25 mouse cellular contexts compared by ENCODE assay signal in genomic region chr10:77383045-77383444, GRCm38 (mm10). TPM values are rescaled to one million over a fixed set of nuclear protein-coding genes. Genes with fewer than 3 reads are reported as not detected.
DNase-seq lines count a peak whose midpoint lies in the region; ATAC-seq and TF ChIP-seq lines count a peak whose summit lies in the region.
"Had no signal": no experiment of that assay in that cellular context is flagged by ENCODE, and none has a peak within 500 bp of the region (broad histone marks: within the 10 kb centered on the region; RNA-seq: fewer than 3 reads in every experiment).

No protein-coding gene starts in this region.

- H3K4me3 ChIP-seq in lung, postnatal 0 days (ENCODE audit: low read depth, low read length): no peak overlapping the region
- H3K4me3 ChIP-seq in kidney, embryonic 14.5 days (ENCODE audit: low read length): no peak overlapping the region
- H3K4me3 ChIP-seq: embryonic facial prominence, embryonic 13.5 days; heart, embryonic 15.5 days; hindbrain, embryonic 10.5 days; liver, embryonic 12.5 days; neural tube, embryonic 12.5 days had no signal

- ATAC-seq in frontal cortex, adult (ENCODE audit: low TSS enrichment): peak; percentile 77
- 0 out of 2 replicates have a peak, but pooled peaks have one; percentile 19 for ATAC-seq in lung, postnatal 0 days
- no peak for ATAC-seq in kidney, embryonic 14.5 days (ENCODE audit: low FRiP score, low TSS enrichment)
- ATAC-seq: CD4-positive, CD25-positive, alpha-beta regulatory T cell, adult 4 months; forebrain, embryonic 16.5 days; hindbrain, postnatal 0 days; intestine, postnatal 0 days; liver, embryonic 12.5 days; Patski had no signal

- no peak overlapping the region for H3K9ac ChIP-seq in lung, postnatal 0 days (replicated peaks; ENCODE audit: low read depth)
- H3K9ac ChIP-seq in kidney, embryonic 14.5 days (ENCODE audit: low read depth, low read length): no peak overlapping the region
- H3K9ac ChIP-seq: embryonic facial prominence, embryonic 13.5 days; heart, embryonic 15.5 days; liver, embryonic 12.5 days; lung, embryonic 14.5 days; neural tube, embryonic 12.5 days had no signal

- H3K27me3 ChIP-seq in lung, postnatal 0 days (replicated peaks; ENCODE audit: insufficient read depth, low read length): no peaks in the 10 kb centered on the region
- no peaks in the 10 kb centered on the region for H3K27me3 ChIP-seq in kidney, embryonic 14.5 days (ENCODE audit: control insufficient read depth, insufficient read depth, low read length)
- H3K27me3 ChIP-seq: embryonic facial prominence, embryonic 13.5 days; heart, embryonic 15.5 days; neural tube, embryonic 12.5 days; Patski had no signal

- no peak overlapping the region for H3K4me2 ChIP-seq in lung, postnatal 0 days (replicated peaks; ENCODE audit: low read depth, low read length)
- no peak overlapping the region for H3K4me2 ChIP-seq in kidney, embryonic 14.5 days (replicated peaks; ENCODE audit: low read depth, low read length)
- H3K4me2 ChIP-seq: embryonic facial prominence, embryonic 13.5 days; heart, embryonic 15.5 days; liver, embryonic 12.5 days; lung, embryonic 14.5 days; neural tube, embryonic 12.5 days had no signal

- H3K9me3 ChIP-seq in lung, postnatal 0 days (ENCODE audit: low read length): no peaks in the 10 kb centered on the region
- H3K9me3 ChIP-seq in kidney, embryonic 14.5 days (ENCODE audit: control insufficient read depth, low read length): no peaks in the 10 kb centered on the region
- H3K9me3 ChIP-seq: embryonic facial prominence, embryonic 13.5 days; heart, embryonic 15.5 days; hindbrain, embryonic 10.5 days; liver, embryonic 12.5 days; neural tube, embryonic 12.5 days had no signal

- no peak overlapping the region for H3K27ac ChIP-seq in lung, postnatal 0 days (ENCODE audit: low read length)
- no peak overlapping the region for H3K27ac ChIP-seq in kidney, embryonic 14.5 days (ENCODE audit: low read depth, low read length)
- H3K27ac ChIP-seq: embryonic facial prominence, embryonic 13.5 days; heart, embryonic 15.5 days; hindbrain, embryonic 10.5 days; hindbrain, postnatal 0 days; kidney, postnatal 0 days; liver, embryonic 12.5 days; neural tube, embryonic 12.5 days had no signal

- H3K4me1 ChIP-seq in lung, postnatal 0 days (ENCODE audit: insufficient read depth, low read depth, low read length): no peaks in the 10 kb centered on the region
- H3K4me1 ChIP-seq in kidney, embryonic 14.5 days (ENCODE audit: control insufficient read depth, insufficient read depth, low read length): no peaks in the 10 kb centered on the region
- H3K4me1 ChIP-seq: liver, embryonic 12.5 days; neural tube, embryonic 12.5 days had no signal

- 70% methylated on average over 8 of the region's 8 CpGs for WGBS in lung, postnatal 0 days
- WGBS in kidney, embryonic 14.5 days: 88% methylated on average over 8 of the region's 8 CpGs

- DNase-seq in frontal cortex, postnatal 10 days (ENCODE audit: low spot score in 2 of 2): no peak
- DNase-seq in lung, postnatal 0 days (ENCODE audit: low spot score): no peak
- DNase-seq in lung, adult 18-20 months: no peak
- DNase-seq in left cerebral cortex, postnatal 25 days (ENCODE audit: low spot score in 2 of 2): peak; percentile 47 to 86
- peak; percentile 32 to 65 for DNase-seq in right cerebral cortex, postnatal 36 days (ENCODE audit: low spot score in 2 of 2)
- DNase-seq: adrenal gland, postnatal 10 days; cerebellum, adult 11-12 months; cerebellum, postnatal 14 days; gastrocnemius, postnatal 25 days; lung, embryonic 14.5 days; lung, postnatal 4 days; thymus, postnatal 25 days had no signal

- H3K36me3 ChIP-seq in lung, postnatal 0 days (ENCODE audit: insufficient read depth, low read length): no peaks in the 10 kb centered on the region
- H3K36me3 ChIP-seq in kidney, embryonic 14.5 days (ENCODE audit: control insufficient read depth, insufficient read depth, low read length): no peaks in the 10 kb centered on the region
- H3K36me3 ChIP-seq: embryonic facial prominence, embryonic 13.5 days; heart, embryonic 15.5 days; hindbrain, embryonic 10.5 days; liver, embryonic 12.5 days; neural tube, embryonic 12.5 days had no signal

- intact Hi-C loops in left cerebral cortex, postnatal 25 days (cut with DNase I): no loop called here

- no peak for TF ChIP-seq EP300 in lung, postnatal 0 days (IDR thresholded peaks at IDR 0.05)

- no peak for TF ChIP-seq CTCF in lung, postnatal 0 days (IDR thresholded peaks at IDR 0.05)

RNA-seq across cellular contexts. Expression of gene Adarb1, which starts 35.0 kb away (rescaled TPM):
- polyA plus RNA-seq in lung, postnatal 0 days (2015; fragmentation: Nextera tagmentation; extraction: Ambion mirVana): 25.3 and 30.1 TPM in 2 replicates
- 100 to 1,000 TPM; 123 to 147 TPM for total RNA-seq in left cerebral cortex, postnatal 25 days (2021)
- 5.1 and 7.3 TPM in 2 replicates for polyA plus RNA-seq in kidney, embryonic 14.5 days (2014; fragmentation: Nextera tagmentation; extraction: Ambion mirVana)

Comparison
In these comparisons a context has a peak if more than half of its experiments do, and no peak if none do; other contexts are left out.
1. DNase-seq: peak in left cerebral cortex, postnatal 25 days (2 of 2) and right cerebral cortex, postnatal 36 days (2 of 2); none in frontal cortex, postnatal 10 days (0 of 2), lung, postnatal 0 days (single experiment) and lung, adult 18-20 months (0 of 2).